Mouse (Mus musculus): ENCODE measurements at regions not wholly inside any gene's neighbourhood (a gene's known extent, or its start where the extent isn't known, plus 50 kb on each side); places are given as distances from the start of the nearest gene placed in this dataset.

DNA sequence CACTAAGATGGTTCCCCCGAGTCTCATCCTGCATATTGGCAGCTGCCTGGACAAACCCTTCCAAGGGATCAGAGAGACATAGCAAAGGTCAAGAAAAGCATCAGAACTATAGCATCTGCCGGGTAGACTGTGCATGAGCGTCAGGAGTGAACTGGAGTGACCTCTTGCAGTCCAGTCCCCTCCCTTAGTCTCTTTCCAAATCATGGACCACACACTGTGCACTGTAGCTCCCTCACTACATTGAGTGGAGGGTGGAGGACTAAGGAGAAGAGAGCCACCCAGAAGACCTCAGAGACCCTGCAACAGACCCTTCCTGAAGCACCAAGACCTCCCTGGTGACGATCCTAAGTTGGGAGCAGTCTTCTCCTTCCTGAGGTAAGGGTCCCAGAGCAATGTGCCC is 107.8 kb upstream of the Cd93 start:
- Histone ChIP-seq H3K27me3 (no peaks in the 10 kb centered on the region), H3K4me1 (no peaks in the 10 kb centered on the region), H3K4me3 (no peak overlapping the region), H3K9me3 (no peaks in the 10 kb centered on the region), H3K27ac (no peak overlapping the region), H3K9ac (no peak overlapping the region), H3K36me3 (no peaks in the 10 kb centered on the region), H3K4me2 (replicated peaks) (no peak overlapping the region)
- ATAC-seq (ENCODE audit: insufficient number of reproducible peaks, insufficient read depth, low FRiP score, low TSS enrichment) = no peak
- WGBS = 82% methylated on average over 4 of the region's 4 CpGs

DNA sequence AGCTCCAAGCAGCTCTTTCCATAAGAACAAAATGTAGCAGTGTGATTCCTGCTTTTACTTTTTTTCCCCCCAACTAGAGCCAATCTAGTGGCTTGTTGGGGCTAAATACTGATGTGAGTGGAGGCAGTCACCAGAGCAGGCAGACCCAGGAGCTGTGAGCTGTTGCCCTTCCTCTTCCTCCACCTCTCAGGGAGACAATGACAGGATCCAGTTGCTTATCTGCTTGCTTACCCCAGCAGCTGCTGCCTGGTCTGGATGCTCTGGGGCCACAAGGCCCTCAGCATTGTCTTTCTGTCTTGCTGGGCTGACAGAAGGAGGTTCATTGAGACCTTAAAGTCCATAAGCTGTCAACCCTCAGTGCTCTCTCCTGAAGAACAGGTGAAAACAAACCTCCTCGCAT is 106.3 kb upstream of the Cd93 start:
- H3K36me3 ChIP-seq = no peaks in the 10 kb centered on the region
- no peaks in the 10 kb centered on the region for H3K27me3 ChIP-seq
- no peak overlapping the region for H3K27ac ChIP-seq
- H3K9me3 ChIP-seq = no peaks in the 10 kb centered on the region
- H3K4me1 ChIP-seq = no peaks in the 10 kb centered on the region
- 90% methylated on average over 1 of the region's 1 CpGs for WGBS
- no peak overlapping the region for H3K4me2 ChIP-seq (replicated peaks)
- no peak for ATAC-seq (ENCODE audit: insufficient number of reproducible peaks, insufficient read depth, low FRiP score, low TSS enrichment)
- no peak overlapping the region for H3K9ac ChIP-seq
- H3K4me3 ChIP-seq = no peak overlapping the region

DNA sequence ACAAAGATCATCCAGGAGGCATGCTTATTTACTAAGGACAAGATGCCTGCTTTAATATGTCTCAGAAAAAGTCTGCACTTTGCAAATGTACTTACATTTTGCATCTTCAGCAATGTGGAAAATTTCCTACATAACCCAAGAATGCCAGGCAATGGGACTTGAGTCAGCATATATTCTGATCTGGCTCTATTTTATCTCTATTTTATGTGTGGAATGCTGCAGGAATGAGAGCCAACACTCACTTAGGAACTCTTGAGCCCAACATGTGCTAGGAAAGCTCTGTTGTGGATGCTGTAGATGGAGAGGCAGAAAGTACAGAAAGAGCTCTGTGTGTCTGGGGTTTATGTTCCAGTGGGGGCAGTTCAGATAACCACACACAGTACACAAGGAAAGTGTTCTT is 99.0 kb upstream of the Cd93 start:
- Histone ChIP-seq H3K4me1 (no peaks in the 10 kb centered on the region), H3K9ac (no peak overlapping the region), H3K36me3 (no peaks in the 10 kb centered on the region), H3K4me3 (no peak overlapping the region), H3K4me2 (replicated peaks) (no peak overlapping the region), H3K9me3 (no peaks in the 10 kb centered on the region), H3K27ac (no peak overlapping the region), H3K27me3 (no peaks in the 10 kb centered on the region)
- ATAC-seq (ENCODE audit: insufficient number of reproducible peaks, insufficient read depth, low FRiP score, low TSS enrichment) = no peak

DNA sequence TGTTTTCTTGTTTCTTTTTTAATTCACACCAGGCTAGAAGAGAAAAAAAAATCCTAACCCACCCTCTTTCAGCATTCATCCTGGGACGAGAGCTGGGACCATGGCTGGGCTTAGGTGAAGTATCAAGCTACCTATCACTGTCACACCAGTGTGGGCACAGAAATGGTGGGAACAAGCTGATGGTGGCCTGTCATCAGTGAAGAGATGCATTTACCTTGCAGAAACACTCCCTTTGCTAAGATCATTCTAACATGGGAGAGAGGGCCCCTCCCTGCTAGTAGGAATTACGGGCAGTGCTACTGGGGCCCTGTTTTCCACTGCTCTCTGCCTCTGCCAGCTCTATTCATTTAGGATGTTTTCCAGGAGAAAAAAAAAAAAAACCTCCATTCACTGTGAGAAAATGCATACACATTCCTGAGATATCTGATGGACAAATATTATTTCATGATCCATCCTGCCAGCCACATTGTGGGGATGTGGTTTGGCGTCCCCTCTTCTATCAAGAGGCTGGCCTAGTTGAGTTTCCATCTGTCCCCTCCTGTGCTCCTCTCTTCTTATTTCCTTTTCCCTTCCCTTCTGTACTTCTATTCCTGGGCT is 94.6 kb upstream of the Cd93 start:
- Histone ChIP-seq H3K4me3 (no peak overlapping the region), H3K9ac (no peak overlapping the region), H3K9me3 (no peaks in the 10 kb centered on the region), H3K27ac (no peak overlapping the region), H3K27me3 (no peaks in the 10 kb centered on the region), H3K36me3 (no peaks in the 10 kb centered on the region), H3K4me2 (replicated peaks) (no peak overlapping the region), H3K4me1 (no peaks in the 10 kb centered on the region)
- no peak for ATAC-seq (ENCODE audit: insufficient number of reproducible peaks, insufficient read depth, low FRiP score, low TSS enrichment)
- WGBS = 75% methylated on average over 3 of the region's 3 CpGs

DNA sequence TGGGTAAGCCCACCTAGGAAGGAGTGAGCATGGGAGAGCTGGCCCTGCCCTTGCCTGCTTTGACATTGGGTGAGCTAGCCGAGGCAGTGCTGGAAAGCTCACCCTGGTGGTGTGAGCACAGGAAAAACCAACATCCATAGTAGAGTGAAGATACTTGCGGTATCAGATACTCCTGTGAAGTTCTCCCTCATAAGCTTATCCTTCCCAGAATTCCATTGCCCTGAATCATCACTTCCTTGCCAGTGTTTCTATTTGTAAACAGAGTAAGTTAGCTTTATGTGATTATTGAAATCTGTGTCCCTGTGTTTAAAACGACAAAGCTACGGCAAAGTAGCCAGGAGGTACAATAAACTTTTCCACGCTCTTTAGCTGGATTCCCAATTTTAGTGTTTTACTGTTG is 93.9 kb upstream of the Cd93 start:
- no peaks in the 10 kb centered on the region for H3K4me1 ChIP-seq
- ATAC-seq (ENCODE audit: insufficient number of reproducible peaks, insufficient read depth, low FRiP score, low TSS enrichment) = no peak
- no peak overlapping the region for H3K4me2 ChIP-seq (replicated peaks)
- no peak overlapping the region for H3K27ac ChIP-seq
- no peaks in the 10 kb centered on the region for H3K36me3 ChIP-seq
- no peak overlapping the region for H3K4me3 ChIP-seq
- no peaks in the 10 kb centered on the region for H3K27me3 ChIP-seq
- no peak overlapping the region for H3K9ac ChIP-seq
- WGBS = 83% methylated on average over 5 of the region's 5 CpGs
- no peaks in the 10 kb centered on the region for H3K9me3 ChIP-seq

DNA sequence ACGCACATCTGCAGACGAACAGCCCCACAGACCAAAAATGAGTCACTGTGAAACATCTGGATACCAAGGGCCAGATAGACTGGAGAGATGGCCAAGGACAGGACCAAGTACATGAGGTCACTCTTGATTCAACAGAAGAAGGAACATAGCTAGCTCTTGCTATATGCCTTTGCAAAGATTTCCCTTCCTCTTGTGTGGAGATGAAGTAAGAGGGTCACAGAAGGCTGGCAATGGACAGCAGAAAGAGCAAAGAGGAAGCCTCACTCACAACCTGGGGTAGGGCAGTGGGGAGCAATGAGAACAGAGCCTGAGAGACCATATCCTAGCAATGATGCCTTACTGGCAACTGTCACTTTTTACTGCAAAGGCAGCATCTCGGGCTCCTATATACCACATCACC is 93.2 kb upstream of the Cd93 start:
- H3K27me3 ChIP-seq = no peaks in the 10 kb centered on the region

DNA sequence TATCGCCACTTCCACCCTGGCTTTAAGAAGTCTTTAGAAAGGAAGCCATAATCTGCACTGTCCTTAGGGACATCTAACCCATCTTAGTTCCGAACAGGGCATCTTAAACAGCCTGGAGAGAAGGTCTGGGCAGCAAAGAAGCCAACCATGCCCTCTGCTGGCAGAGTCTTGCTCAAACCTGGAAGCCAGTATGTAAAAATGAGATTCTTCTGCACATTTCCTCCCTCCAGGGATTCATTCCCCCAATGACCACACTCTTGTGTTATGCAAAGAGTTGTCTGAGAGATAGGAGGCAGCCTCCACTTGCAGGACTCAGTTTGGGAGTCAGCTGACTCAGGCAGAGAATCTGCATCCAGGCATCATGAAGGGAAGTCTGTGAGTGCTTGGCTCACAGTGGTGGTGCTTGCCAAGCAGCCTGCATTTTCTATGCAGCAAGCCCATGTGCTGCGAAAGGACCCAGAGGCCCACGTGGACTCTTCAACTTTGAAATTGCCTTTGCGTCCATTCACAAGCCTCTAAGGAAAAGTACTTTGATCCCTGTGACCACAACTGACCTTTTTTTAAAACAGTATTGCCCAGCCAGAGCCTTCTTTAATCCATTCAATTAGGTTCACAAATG is 92.3 kb upstream of the Cd93 start:
- Histone ChIP-seq H3K4me3 (no peak overlapping the region), H3K4me1 (no peaks in the 10 kb centered on the region), H3K9me3 (no peaks in the 10 kb centered on the region), H3K4me2 (replicated peaks) (no peak overlapping the region), H3K27me3 (no peaks in the 10 kb centered on the region), H3K9ac (no peak overlapping the region), H3K36me3 (no peaks in the 10 kb centered on the region), H3K27ac (no peak overlapping the region)
- ATAC-seq (ENCODE audit: insufficient number of reproducible peaks, insufficient read depth, low FRiP score, low TSS enrichment) = no peak
- 61% methylated on average over 5 of the region's 5 CpGs for WGBS

More for the DNA sequence above, 93.2 kb upstream of the Cd93 start:
- no peak overlapping the region for H3K27ac ChIP-seq
- ATAC-seq (ENCODE audit: insufficient number of reproducible peaks, insufficient read depth, low FRiP score, low TSS enrichment) = no peak
- no peak overlapping the region for H3K4me2 ChIP-seq (replicated peaks)
- H3K9me3 ChIP-seq = no peaks in the 10 kb centered on the region
- no peaks in the 10 kb centered on the region for H3K4me1 ChIP-seq
- WGBS = 77% methylated on average over 3 of the region's 3 CpGs
- H3K9ac ChIP-seq = no peak overlapping the region
- no peaks in the 10 kb centered on the region for H3K36me3 ChIP-seq
- H3K4me3 ChIP-seq = no peak overlapping the region

DNA sequence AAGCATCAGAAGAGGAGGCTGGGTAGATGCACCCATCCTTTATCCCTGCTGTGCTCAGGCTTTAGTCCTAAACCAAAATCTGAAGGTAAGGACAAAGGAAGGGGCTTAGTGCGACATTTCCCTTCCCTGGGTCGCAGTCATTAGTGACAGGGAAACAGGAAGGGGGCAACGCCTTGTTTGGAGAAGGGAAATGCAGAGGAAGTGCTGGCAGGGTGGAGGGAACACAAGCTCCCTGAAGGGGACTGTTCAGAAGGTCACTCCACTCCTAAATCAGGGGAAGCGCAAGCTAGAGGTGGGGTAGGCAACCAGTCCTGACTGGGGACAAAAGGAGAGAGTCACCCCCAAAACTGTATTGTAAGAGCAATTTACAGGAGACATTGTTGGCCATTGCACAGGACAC is 88.7 kb upstream of the Cd93 start:
- WGBS = 62% methylated on average over 4 of the region's 4 CpGs
- Histone ChIP-seq H3K27ac (no peak overlapping the region), H3K9me3 (no peaks in the 10 kb centered on the region), H3K36me3 (no peaks in the 10 kb centered on the region), H3K4me2 (replicated peaks) (no peak overlapping the region), H3K4me1 (0 out of 2 replicates have a peak, but pooled peaks cover 2% of the 10 kb centered on the region), H3K4me3 (no peak overlapping the region), H3K27me3 (no peaks in the 10 kb centered on the region), H3K9ac (no peak overlapping the region)
- ATAC-seq (ENCODE audit: insufficient number of reproducible peaks, insufficient read depth, low FRiP score, low TSS enrichment) = no peak

DNA sequence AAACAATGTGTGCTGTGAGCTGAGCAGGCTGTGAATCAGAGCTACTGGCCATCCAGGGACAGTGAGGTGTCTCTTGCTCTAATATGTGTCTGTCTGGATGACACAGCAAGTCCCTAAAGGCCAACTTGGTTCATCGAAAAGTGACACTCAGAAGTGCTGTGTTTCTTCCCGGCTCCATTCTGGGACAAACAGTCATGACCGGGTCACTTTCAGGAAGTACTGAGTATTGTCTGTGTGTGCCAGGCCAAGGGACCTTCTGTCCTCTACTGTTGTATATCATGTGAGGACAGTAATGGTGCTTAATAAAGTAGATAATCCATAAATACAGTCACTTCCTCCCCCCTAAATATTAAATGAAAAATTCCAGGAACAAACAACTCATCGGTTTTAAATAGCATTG is 87.2 kb upstream of the Cd93 start:
- 0 out of 2 replicates have a peak, but pooled peaks cover 2% of the 10 kb centered on the region for H3K4me1 ChIP-seq
- H3K4me3 ChIP-seq = no peak overlapping the region
- no peak overlapping the region for H3K27ac ChIP-seq
- H3K4me2 ChIP-seq (replicated peaks) = no peak overlapping the region
- 72% methylated on average over 4 of the region's 4 CpGs for WGBS
- H3K36me3 ChIP-seq = no peaks in the 10 kb centered on the region
- no peak for ATAC-seq (ENCODE audit: insufficient number of reproducible peaks, insufficient read depth, low FRiP score, low TSS enrichment)
- H3K9me3 ChIP-seq = no peaks in the 10 kb centered on the region
- no peaks in the 10 kb centered on the region for H3K27me3 ChIP-seq
- no peak overlapping the region for H3K9ac ChIP-seq

DNA sequence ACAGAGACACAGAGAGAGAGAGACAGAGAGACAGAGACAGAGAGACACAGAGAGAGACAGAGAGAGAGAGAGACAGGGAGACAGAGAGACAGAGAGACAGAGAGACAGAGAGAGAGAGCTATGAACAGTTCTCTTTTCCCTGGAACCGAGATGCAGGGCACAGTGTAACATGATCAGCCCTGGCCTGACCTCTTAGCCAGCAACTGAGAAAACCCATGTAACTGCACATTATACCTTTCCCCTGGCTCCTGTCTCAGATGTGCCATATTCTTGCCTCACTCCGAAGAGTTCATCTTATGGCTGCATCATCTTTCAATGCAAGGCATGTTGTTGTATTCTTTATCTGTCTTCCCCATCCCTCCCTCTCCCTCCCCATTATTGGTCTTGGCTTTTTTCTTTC is 86.5 kb upstream of the Cd93 start:
- H3K27me3 ChIP-seq = no peaks in the 10 kb centered on the region
- no peak overlapping the region for H3K4me3 ChIP-seq
- H3K36me3 ChIP-seq = no peaks in the 10 kb centered on the region
- 20% methylated on average over 2 of the region's 2 CpGs for WGBS
- no peak overlapping the region for H3K27ac ChIP-seq
- H3K9ac ChIP-seq = no peak overlapping the region
- ATAC-seq (ENCODE audit: insufficient number of reproducible peaks, insufficient read depth, low FRiP score, low TSS enrichment) = no peak
- no peaks in the 10 kb centered on the region for H3K9me3 ChIP-seq
- no peak overlapping the region for H3K4me2 ChIP-seq (replicated peaks)
- H3K4me1 ChIP-seq = 0 out of 2 replicates have a peak, but pooled peaks cover 2% of the 10 kb centered on the region

DNA sequence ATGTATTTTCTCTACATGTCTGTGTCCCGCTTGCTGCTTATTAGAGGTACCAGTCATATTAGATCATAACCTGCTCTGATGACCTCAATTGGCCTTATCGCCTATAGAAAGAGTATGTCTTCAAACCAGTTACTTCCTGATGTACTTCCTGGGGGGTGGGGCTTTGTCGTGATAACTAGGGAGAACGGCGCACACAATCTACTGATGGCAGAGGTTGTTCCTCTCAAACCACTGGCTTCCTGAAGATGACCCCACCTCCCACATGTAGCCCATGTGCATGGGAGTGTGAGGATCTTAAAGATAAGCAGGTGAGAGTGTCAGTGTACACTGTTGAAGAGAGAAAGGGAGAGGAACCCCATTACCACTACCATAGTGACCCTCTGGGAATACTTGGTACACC is 84.4 kb upstream of the Cd93 start:
- H3K27ac ChIP-seq = no peak overlapping the region
- ATAC-seq (ENCODE audit: insufficient number of reproducible peaks, insufficient read depth, low FRiP score, low TSS enrichment) = no peak
- no peak overlapping the region for H3K4me2 ChIP-seq (replicated peaks)
- H3K27me3 ChIP-seq = no peaks in the 10 kb centered on the region
- no peaks in the 10 kb centered on the region for H3K9me3 ChIP-seq
- WGBS = 88% methylated on average over 5 of the region's 5 CpGs
- H3K36me3 ChIP-seq = no peaks in the 10 kb centered on the region
- H3K9ac ChIP-seq = no peak overlapping the region
- 0 out of 2 replicates have a peak, but pooled peaks cover 2% of the 10 kb centered on the region for H3K4me1 ChIP-seq
- H3K4me3 ChIP-seq = no peak overlapping the region

DNA sequence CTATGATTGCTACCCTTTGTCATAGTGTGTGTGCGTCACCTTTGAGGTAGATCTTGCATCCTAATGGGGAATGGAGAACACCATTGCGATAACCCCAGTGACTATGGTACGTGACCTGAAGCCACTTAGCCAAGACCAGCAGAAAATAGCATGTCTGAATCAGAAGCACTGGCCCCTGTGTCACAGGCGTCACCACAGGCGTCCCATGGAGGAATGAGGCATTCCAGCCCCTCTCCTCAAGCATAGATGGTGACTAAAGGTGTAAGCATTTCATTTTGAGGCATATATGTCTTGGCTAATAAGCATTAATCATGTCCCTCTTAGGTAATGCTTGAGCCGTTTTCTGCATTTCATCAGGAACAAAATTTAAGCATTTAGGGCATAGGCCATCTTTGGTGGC is 82.1 kb upstream of the Cd93 start:
- Histone ChIP-seq H3K4me2 (replicated peaks) (no peak overlapping the region), H3K9ac (no peak overlapping the region), H3K36me3 (no peaks in the 10 kb centered on the region), H3K27me3 (no peaks in the 10 kb centered on the region), H3K27ac (no peak overlapping the region), H3K4me1 (0 out of 2 replicates have a peak, but pooled peaks cover 2% of the 10 kb centered on the region), H3K9me3 (no peaks in the 10 kb centered on the region), H3K4me3 (no peak overlapping the region)
- ATAC-seq (ENCODE audit: insufficient number of reproducible peaks, insufficient read depth, low FRiP score, low TSS enrichment) = no peak
- 83% methylated on average over 6 of the region's 6 CpGs for WGBS
